Mouse (Mus musculus) brain, embryonic 14.5 days (tissue): Measurements from ENCODE around the gene Slc25a35. TPM values are rescaled to one million over a fixed set of nuclear protein-coding genes. Genes with fewer than 3 reads are reported as not detected.
A peak's percentile ranks its signal among the peaks of the same experiment; 100 is the strongest.
"Not testable (repeated sequence)": the region's sequence is repeated elsewhere in the genome, so short reads cannot be mapped to it uniquely, and the experiment has no call there.

ENCODE experiments used
- DNase-seq: peaks from one replicate; pipeline ENCODE4 v3.0.0-alpha.2; 2011; ENCODE audit warnings: low read depth
- CTCF ChIP-seq: fragments of 200-500 bp; IDR thresholded peaks from 2 replicates; pipeline ENCODE4 v1.5.1; 2012; ENCODE audit warnings: inconsistent platforms, mild to moderate bottlenecking, moderate library complexity, borderline replicate concordance; ENCODE audit not compliant: insufficient read depth, insufficient read length; ENCODE audit errors: extremely low read depth
- POLR2A ChIP-seq: fragments of 200-500 bp; IDR thresholded peaks from 2 replicates; pipeline ENCODE4 v1.6.1; 2012; ENCODE audit warnings: mild to moderate bottlenecking, inconsistent platforms, borderline replicate concordance; ENCODE audit not compliant: poor library complexity, insufficient read depth, insufficient read length, severe bottlenecking; ENCODE audit errors: extremely low read depth
- polyA plus RNA-seq: library from polyadenylated mRNA; depleted of rRNA; stranded (reverse); fragments of >200 nt; gene quantifications from 2 replicates; pipeline ENCODE4 v1.2.3, GENCODE M21; 2012; rRNA removed

Gene Slc25a35
- polyA plus RNA-seq, 1 experiment = 3.0 TPM

DNA sequence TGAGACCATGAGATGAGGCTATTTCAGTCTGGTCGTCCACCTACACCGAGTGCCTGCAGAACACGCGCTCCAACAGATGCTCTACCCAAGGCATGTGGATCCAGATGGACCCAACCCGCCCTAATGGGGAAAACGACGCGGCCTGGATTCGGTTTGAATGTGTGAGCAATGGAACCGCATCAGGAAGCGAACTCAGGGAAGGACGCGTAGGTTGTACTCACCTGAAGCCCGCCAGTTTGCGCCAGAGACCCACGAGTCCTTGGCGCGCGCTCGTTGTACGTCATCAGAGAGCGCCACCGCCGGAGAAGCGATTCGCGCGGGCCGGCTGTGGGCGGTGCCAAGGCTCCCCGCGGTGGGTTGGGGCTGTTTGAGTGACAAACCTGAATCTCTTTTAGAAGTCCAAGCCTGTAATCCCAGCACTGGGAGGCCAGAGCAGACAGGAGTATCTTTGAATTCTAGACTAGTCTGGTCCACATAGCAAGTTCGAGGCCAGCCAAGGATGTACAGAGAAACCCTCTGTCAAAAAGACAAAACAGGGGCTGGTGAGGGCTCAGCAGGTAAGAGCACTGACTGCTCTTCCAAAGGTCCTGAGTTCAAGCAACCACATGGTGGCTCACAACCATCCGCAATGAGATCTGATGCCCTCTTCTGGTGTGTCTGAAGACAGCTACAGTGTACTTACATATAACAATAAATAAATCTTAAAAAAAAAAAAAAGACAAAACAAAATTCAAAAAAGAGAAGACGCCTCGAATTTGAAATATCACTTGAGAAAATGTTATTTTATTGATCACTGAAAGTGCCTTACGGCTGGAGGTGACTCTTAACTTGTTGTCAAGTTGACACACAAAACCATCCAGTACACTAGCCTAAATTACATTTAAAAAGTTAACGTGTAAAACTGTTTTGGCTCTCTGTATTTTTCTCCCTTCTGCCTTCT is 40.5 kb downstream of the Slc25a35 start, which contains the start of gene Pfas:
Pfas (minus strand) TSS at position 279 of the 940 bp plus-strand sequence.
- TF ChIP-seq CTCF (no peak), POLR2A (peak; percentile 44; the same call in 1 of the 2 replicates)
- peak; percentile 97 for DNase-seq

GRCm38 (mm10) chr11:69009508-69009907 is 41.6 kb downstream of the Slc25a35 start:
- no peak for DNase-seq
- TF ChIP-seq POLR2A = no peak
- no peak for TF ChIP-seq CTCF

GRCm38 (mm10) chr11:69010400-69011323 is 42.7 kb downstream of the Slc25a35 start:
- no peak for TF ChIP-seq POLR2A
- TF ChIP-seq CTCF = no peak
- no peak for DNase-seq

- not testable (repeated sequence) for DNase-seq
Measured at GRCm38 (mm10) chr11:69011445-69011844, 43.5 kb downstream of the Slc25a35 start.

DNA sequence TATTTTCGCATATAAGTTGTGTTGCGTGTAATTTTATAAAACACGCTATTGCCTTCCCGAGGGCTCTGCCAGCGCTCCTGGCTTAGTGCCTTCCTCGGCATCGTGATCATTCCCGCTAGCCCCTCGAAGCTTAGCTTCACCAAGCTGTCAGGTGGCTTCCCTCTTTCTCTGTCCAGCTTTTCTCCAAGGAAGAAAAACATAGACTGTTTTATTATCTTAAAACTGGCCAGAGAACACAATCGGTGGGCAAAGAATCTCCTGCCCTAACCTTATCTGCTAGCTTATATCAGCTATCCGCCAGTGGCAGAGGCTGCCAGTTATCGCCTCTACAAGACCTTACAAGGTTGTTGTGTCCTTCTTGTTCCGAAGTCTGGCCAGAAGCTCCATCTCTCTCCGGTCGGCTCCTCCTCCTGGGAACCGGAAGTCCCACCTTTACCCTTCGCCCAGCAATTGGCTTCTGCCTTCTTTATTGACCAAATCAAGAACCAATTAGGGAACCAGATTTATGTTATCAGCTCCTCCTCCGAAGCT is 44.2 kb downstream of the Slc25a35 start:
- peak; percentile 98 for DNase-seq
- no peak for TF ChIP-seq CTCF
- TF ChIP-seq POLR2A = peak; percentile 66; the same call in 1 of the 2 replicates

DNA sequence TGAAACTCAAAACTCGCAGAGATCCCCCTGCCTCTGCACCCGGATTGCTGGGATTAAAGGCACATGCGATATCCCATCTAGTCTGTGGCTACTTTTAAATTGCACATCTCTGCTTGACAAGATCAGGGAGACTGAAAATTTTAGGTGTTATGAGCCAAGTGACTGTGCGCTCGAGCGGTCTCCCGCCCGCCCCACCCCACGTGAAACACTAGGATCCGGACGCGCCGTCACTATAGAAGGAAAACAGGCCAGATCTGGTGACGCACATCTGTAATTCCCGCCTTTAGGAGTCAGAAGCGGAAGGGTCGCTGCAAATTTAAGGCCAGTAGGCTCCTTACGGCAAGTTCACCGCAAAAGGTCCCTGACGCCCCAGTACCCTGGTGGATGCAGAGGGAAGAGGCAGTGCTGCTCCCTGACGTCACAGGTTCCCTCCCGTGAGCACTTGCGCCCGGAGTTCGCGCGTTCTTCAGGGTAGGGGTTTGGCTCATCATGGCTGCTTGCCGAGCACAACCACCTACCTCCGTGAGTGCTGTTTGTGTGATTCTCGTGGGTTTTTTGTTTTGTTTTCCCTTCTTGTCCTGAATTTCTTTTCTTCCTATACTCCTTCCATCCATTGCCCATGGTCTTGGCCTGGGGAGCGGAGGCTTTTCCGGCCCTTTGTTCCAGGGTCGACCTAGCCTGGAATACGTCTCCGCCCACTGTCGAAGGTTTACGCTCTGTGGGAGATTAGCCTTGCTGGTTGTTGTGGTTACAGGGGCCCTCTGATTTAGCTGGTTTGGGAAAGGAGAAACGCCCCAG is 47.9 kb downstream of the Slc25a35 start, which contains the start of gene Ctc1:
Ctc1 (plus strand) TSS at position 268 of the 798 bp plus-strand sequence.
- TF ChIP-seq POLR2A = peak; percentile 80; the same call in 1 of the 2 replicates
- TF ChIP-seq CTCF = peak; percentile 79
- peak; percentile 98 for DNase-seq

DNA sequence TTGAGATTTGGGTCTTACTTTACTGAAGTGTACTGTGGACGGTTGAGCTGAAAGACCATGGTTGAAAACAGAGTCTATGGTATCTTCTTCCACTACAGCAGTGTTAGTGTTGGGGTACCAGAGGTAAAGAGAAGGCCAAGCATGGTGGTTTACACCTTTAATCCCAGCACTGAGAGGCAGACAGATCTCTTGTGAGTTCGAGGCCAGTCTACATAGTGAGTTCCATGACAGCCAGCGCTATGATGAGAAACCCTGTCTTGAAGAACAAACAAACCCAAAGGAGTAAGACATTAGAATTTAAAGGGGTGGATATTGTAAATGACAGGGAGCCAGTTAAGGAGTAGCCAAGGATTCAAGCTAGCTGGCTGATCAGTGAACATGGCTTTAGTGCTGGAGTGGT is 48.8 kb downstream of the Slc25a35 start:
- no peak for DNase-seq
- no peak for TF ChIP-seq POLR2A
- no peak for TF ChIP-seq CTCF

DNA sequence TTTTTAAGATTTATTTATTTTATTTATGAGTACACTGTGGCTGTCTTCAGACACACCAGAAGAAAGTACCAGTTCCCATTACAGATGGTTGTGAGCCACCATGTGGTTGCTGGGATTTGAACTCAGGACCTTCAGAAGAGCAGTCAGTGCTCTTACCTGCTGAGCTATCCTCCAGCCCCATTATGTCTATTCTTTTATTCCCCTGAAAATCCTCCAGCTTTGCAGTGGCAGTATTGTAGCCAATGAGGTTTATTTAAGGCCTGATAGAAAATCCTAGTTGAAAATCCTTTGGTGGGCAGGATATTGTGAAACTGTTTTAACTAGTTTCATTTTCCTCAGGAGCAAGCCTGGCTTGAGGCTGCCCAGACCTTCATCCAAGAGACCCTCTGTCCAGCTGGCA is 52.8 kb downstream of the Slc25a35 start:
- DNase-seq = no peak
- TF ChIP-seq POLR2A = no peak
- no peak for TF ChIP-seq CTCF

Other genes starting within 250 kb of the Slc25a35 start
- 62.4 and 74.0 TPM in 2 replicates for gene Ndel1, start 96.3 kb upstream of the Slc25a35 start, polyA plus RNA-seq
- 0.05 and 0.10 TPM in 2 replicates for gene Rnf222, start 79.6 kb upstream of the Slc25a35 start, polyA plus RNA-seq
- 2,015 and 2,036 TPM in 2 replicates for gene Rpl26, start 66.5 kb upstream of the Slc25a35 start, polyA plus RNA-seq
- gene Odf4, start 41.0 kb upstream of the Slc25a35 start, polyA plus RNA-seq = 3.6 and 4.1 TPM in 2 replicates
- 38.6 and 40.1 TPM in 2 replicates for gene Arhgef15, start 10.7 kb upstream of the Slc25a35 start, polyA plus RNA-seq
- gene Rangrf, start 7.1 kb downstream of the Slc25a35 start, polyA plus RNA-seq = 24.1 and 33.6 TPM in 2 replicates
- gene Pfas, start 40.3 kb downstream of the Slc25a35 start, polyA plus RNA-seq = 25.8 and 27.6 TPM in 2 replicates
- gene Ctc1, start 47.8 kb downstream of the Slc25a35 start, polyA plus RNA-seq = 115 and 170 TPM in 2 replicates
- 38.3 and 74.9 TPM in 2 replicates for gene Aurkb, start 77.5 kb downstream of the Slc25a35 start, polyA plus RNA-seq
- gene Borcs6, start 91.6 kb downstream of the Slc25a35 start, polyA plus RNA-seq = 19.6 and 22.1 TPM in 2 replicates
- gene Tmem107, start 102.7 kb downstream of the Slc25a35 start, polyA plus RNA-seq = 25.6 and 35.1 TPM in 2 replicates
- 251 and 319 TPM in 2 replicates for gene Vamp2, start 120.4 kb downstream of the Slc25a35 start, polyA plus RNA-seq
- 12.2 and 16.3 TPM in 2 replicates for gene Per1, start 127.1 kb downstream of the Slc25a35 start, polyA plus RNA-seq
- gene Hes7, start 152.3 kb downstream of the Slc25a35 start, polyA plus RNA-seq = 0.42 and 0.45 TPM in 2 replicates
- 0.33 and 0.47 TPM in 2 replicates for gene 9130213A22Rik, start 154.5 kb downstream of the Slc25a35 start, polyA plus RNA-seq
- 2.8 and 3.5 TPM in 2 replicates for gene Aloxe3, start 157.8 kb downstream of the Slc25a35 start, polyA plus RNA-seq
- 0.13 and 0.23 TPM in 2 replicates for gene Alox12b, start 188.9 kb downstream of the Slc25a35 start, polyA plus RNA-seq
- gene Alox8, start 229.7 kb downstream of the Slc25a35 start, polyA plus RNA-seq = 0.05 and 0.25 TPM in 2 replicates